ENCODE assay signal across 8 mouse cellular contexts in the genomic region with DNA sequence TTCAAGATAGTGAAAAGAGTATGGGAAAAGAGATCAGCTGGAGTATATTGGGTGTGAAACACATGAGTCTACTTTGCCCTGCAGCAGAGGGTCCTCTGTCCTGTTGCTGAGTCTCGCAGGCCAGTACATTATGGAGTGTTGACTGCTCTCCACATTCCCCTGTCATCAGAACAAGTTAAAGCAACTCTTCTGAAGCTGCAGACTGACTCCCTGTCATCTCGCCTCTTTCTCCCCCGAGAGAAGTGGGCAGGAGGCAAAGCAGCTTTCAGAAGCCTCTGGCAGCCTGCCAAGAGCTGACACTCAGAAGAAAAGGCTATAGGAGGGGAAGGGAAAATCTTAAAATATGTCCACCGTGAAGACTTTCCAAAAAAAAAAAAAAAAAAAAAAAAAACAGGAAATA. TPM values are rescaled to one million over a fixed set of nuclear protein-coding genes. Genes with fewer than 3 reads are reported as not detected.
A peak's percentile ranks its signal among the peaks of the same experiment; 100 is the strongest.
DNase-seq lines count a peak whose midpoint lies in the region; ATAC-seq and TF ChIP-seq lines count a peak whose summit lies in the region.
"Had no signal": no experiment of that assay in that cellular context is flagged by ENCODE, and none has a peak within 500 bp of the region (broad histone marks: within the 10 kb centered on the region; RNA-seq: fewer than 3 reads in every experiment).

No protein-coding gene starts in this region.

- H3K9me3 ChIP-seq in lung, embryonic 14.5 days (ENCODE audit: low read depth, low read length) = no peaks in the 10 kb centered on the region
- peaks cover under 1% of the 10 kb centered on the region; the same call in 1 of the 2 replicates for H3K9me3 ChIP-seq in heart, postnatal 0 days (replicated peaks; ENCODE audit: control insufficient read depth, low read length)
- no peaks in the 10 kb centered on the region for H3K9me3 ChIP-seq in midbrain, embryonic 12.5 days

- peak; percentile 94 for DNase-seq in lung, embryonic 14.5 days
- DNase-seq in lung, adult 18-20 months = no peak
- DNase-seq in embryo, embryonic 11.5 days (ENCODE audit: low read depth, low spot score) = peak; percentile 56
- DNase-seq in heart, postnatal 0 days (ENCODE audit: low spot score) = no peak

- TF ChIP-seq EP300 in heart, postnatal 0 days (IDR thresholded peaks at IDR 0.05; ENCODE audit: low read depth) = no peak

- 2% methylated on average over 4 of the region's 4 CpGs for WGBS in lung, embryonic 14.5 days
- 2% methylated on average over 4 of the region's 4 CpGs for WGBS in heart, postnatal 0 days
- WGBS in midbrain, embryonic 12.5 days = 9% methylated on average over 4 of the region's 4 CpGs

- H3K4me2 ChIP-seq in lung, embryonic 14.5 days = peak overlapping the region; percentile 32
- H3K4me2 ChIP-seq in heart, postnatal 0 days (ENCODE audit: low read depth, low read length) = 0 out of 2 replicates have a peak overlapping the region, but pooled peaks have one; percentile 10
- H3K4me2 ChIP-seq in midbrain, embryonic 12.5 days (replicated peaks) = peak overlapping the region; percentile 38

- no peaks in the 10 kb centered on the region for H3K27me3 ChIP-seq in lung, embryonic 14.5 days (ENCODE audit: insufficient read depth, low read length)
- no peaks in the 10 kb centered on the region; the same call in 1 of the 2 replicates for H3K27me3 ChIP-seq in heart, postnatal 0 days (ENCODE audit: control insufficient read depth, insufficient read depth, low read length)
- H3K27me3 ChIP-seq in midbrain, embryonic 12.5 days = no peaks in the 10 kb centered on the region; the same call in 1 of the 2 replicates

- H3K4me1 ChIP-seq in lung, embryonic 14.5 days (ENCODE audit: insufficient read depth) = 0 out of 2 replicates have a peak, but pooled peaks cover 3% of the 10 kb centered on the region
- H3K4me1 ChIP-seq in heart, postnatal 0 days (ENCODE audit: control insufficient read depth, insufficient read depth) = no peaks in the 10 kb centered on the region
- H3K4me1 ChIP-seq in midbrain, embryonic 12.5 days = peaks cover 20% of the 10 kb centered on the region

- ATAC-seq in lung, embryonic 14.5 days (ENCODE audit: insufficient read depth) = peak; percentile 97
- ATAC-seq in heart, postnatal 0 days (ENCODE audit: insufficient read depth, low read depth) = no peak
- peak; percentile 76 for ATAC-seq in midbrain, embryonic 12.5 days (ENCODE audit: low FRiP score, low read depth)
- ATAC-seq in megakaryocyte progenitor cell, adult 5-6 weeks (replicated peaks; ENCODE audit: poor library complexity) = no peak
- no peak for ATAC-seq in inflammation-experienced regulatory T-cells, adult 6 months

- H3K27ac ChIP-seq in lung, embryonic 14.5 days (ENCODE audit: low read depth) = no peak overlapping the region
- no peak overlapping the region for H3K27ac ChIP-seq in heart, postnatal 0 days (ENCODE audit: low read depth)
- H3K27ac ChIP-seq in midbrain, embryonic 12.5 days (replicated peaks) = peak overlapping the region; percentile 42; the same call in 1 of the 2 replicates
- H3K27ac ChIP-seq: layer of hippocampus, adult 2 months had no signal

- H3K4me3 ChIP-seq in lung, embryonic 14.5 days (ENCODE audit: low read depth, low read length) = no peak overlapping the region
- no peak overlapping the region for H3K4me3 ChIP-seq in heart, postnatal 0 days (ENCODE audit: low read depth, low read length)
- H3K4me3 ChIP-seq in midbrain, embryonic 12.5 days = no peak overlapping the region
- H3K4me3 ChIP-seq: layer of hippocampus, adult 2 months had no signal

- no peaks in the 10 kb centered on the region for H3K36me3 ChIP-seq in lung, embryonic 14.5 days (ENCODE audit: insufficient read depth)
- no peaks in the 10 kb centered on the region for H3K36me3 ChIP-seq in heart, postnatal 0 days (replicated peaks; ENCODE audit: control insufficient read depth, insufficient read depth, low read length)
- H3K36me3 ChIP-seq in midbrain, embryonic 12.5 days = no peaks in the 10 kb centered on the region

- H3K9ac ChIP-seq in lung, embryonic 14.5 days = no peak overlapping the region
- H3K9ac ChIP-seq in heart, postnatal 0 days (replicated peaks; ENCODE audit: low read depth, low read length) = no peak overlapping the region
- no peak overlapping the region for H3K9ac ChIP-seq in midbrain, embryonic 12.5 days (replicated peaks)

- TF ChIP-seq CTCF in lung, embryonic 14.5 days (IDR thresholded peaks at IDR 0.05; ENCODE audit: low read depth) = no peak
- no peak for TF ChIP-seq CTCF in heart, postnatal 0 days (IDR thresholded peaks at IDR 0.05; ENCODE audit: low read depth)

RNA-seq across cellular contexts. Expression of a gene that starts 31.7 kb away (rescaled TPM):
- 9.6 and 12.3 TPM in 2 replicates for polyA plus RNA-seq in lung, embryonic 14.5 days (2014; fragmentation: Nextera tagmentation; extraction: Ambion mirVana)
- 2.6 TPM in 1 of 2 replicates, not detected in the other for total RNA-seq in heart, postnatal 0 days (2014; rRNA removed; ENCODE audit: low replicate concordance)
- 0.11 and 0.15 TPM in 2 replicates for polyA plus RNA-seq in heart, postnatal 0 days (2015; fragmentation: Nextera tagmentation; extraction: Ambion mirVana)
- polyA plus RNA-seq in midbrain, embryonic 12.5 days (2016; fragmentation: Nextera tagmentation; extraction: Ambion mirVana) = 17.9 and 24.8 TPM in 2 replicates
- not detected in 2 replicates for total RNA-seq in megakaryocyte progenitor cell, adult 5-6 weeks (2015)
- total RNA-seq in megakaryocyte progenitor cell, adult 5-6 weeks (2017) = not detected in 2 replicates
- not detected for polyA plus RNA-seq in inflammation-experienced regulatory T-cells, adult 6 months (2017; shearing (Covaris generic))

Comparison
In these comparisons a context has a peak if more than half of its experiments do, and no peak if none do; other contexts are left out.
1. DNase-seq: peak in lung, embryonic 14.5 days (single experiment) and embryo, embryonic 11.5 days (single experiment); none in lung, adult 18-20 months (0 of 2) and heart, postnatal 0 days (single experiment).
2. ATAC-seq: peak in lung, embryonic 14.5 days (single experiment) and midbrain, embryonic 12.5 days (single experiment); none in heart, postnatal 0 days (single experiment), megakaryocyte progenitor cell, adult 5-6 weeks (single experiment) and inflammation-experienced regulatory T-cells, adult 6 months (single experiment).
3. Peak in every context shown above with its lines, with median percentiles within 50 percentile points of each other: H3K4me2 ChIP-seq.